Mouse (Mus musculus): ENCODE measurements around the gene Yju2.

Yju2 gene

DNA sequence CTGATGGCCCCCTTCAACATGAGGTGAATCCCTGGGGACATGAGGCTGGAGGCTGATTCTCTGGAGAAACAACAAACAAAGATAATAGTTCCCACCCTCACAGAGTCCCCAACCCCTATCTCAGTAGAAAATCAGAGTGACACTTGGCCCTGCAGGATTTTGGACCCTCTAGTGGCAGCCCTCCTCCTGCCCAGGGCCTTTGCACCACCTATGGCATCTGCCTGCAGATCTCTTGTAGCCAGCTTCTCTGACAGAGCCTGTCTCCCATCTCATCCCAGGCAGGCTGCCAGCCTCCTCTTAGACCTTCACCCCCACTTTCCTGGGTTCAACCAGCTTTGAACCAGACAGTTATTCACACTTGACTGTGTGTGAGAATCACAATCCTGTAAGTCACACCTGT, 1.9 kb downstream of the Yju2 start:
- peak in 1 of 2 experiments; percentile 0 for DNase-seq

DNA sequence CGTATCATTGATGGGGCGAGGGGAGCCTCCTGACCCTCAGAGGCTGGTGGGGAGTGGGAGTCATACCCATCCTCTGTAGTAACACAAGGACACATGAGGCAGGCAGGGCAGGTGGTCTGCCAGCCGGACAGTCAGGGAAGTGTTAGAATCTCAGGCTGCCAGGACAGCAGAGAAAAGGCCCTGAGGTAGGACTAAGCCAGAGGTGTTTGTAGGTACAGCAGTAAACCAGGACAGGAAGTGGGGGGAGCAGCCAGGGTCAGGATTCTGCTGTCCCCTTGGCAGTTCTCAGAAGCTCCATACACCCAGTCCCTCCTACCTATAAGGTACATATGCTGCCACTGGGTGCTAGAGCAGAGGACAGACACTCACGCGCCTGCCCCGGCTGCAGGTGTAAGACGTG, 2.7 kb downstream of the Yju2 start:
- peak in 1 of 2 experiments; percentile 1 for DNase-seq

GRCm38 (mm10) chr17:55963171-55963570, 4.3 kb downstream of the Yju2 start:
- peak in 1 of 2 experiments; percentile 5 for DNase-seq

DNA sequence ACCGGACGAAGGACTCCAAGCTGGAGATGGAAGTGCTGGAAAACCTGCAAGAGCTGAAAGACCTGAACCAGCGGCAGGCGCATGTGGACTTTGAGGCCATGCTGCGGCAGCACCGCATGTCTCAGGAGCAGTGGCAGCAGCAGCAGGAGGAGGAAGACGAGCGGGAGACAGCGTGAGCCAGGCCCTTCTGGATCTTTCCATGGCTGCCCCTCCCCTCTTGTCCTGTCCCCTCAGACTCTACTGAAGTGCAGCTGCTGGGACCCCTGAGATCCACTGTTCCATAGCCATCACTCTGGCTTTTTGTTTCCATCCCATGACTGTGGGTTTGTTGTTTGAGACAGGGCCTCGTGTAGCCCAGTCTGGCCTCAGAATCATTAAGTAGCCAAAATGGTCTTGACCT, 5.6 kb downstream of the Yju2 start:
- no peak for DNase-seq

GRCm38 (mm10) chr17:55964996-55965395, 6.1 kb downstream of the Yju2 start:
- no peak for DNase-seq

GRCm38 (mm10) chr17:55967186-55967585, 8.3 kb downstream of the Yju2 start:
- DNase-seq, result no peak

DNA sequence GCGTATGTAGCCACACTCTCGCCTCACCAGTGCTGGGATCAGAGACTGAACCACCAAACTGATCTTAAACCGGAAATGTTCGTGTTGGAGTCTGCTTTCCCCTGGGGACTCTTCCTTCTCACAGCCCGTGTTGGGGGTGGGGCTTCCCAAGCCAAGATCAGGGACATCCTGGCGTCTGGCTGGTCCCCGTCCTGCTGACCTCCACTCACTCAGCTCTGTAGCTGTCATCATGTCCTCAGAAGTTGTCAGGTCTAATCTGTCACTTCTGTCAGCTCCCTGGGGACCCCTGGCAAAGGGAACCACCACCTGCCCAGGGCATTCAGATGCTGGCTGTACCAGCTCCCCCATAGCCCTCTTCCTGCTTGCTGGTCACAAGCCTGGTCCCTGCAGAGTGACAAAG, 9.3 kb downstream of the Yju2 start:
- peak; percentile 42 to 61 for DNase-seq

- peak; percentile 72 to 80 for DNase-seq
Measured at GRCm38 (mm10) chr17:55969560-55969959, 10.7 kb downstream of the Yju2 start.

DNA sequence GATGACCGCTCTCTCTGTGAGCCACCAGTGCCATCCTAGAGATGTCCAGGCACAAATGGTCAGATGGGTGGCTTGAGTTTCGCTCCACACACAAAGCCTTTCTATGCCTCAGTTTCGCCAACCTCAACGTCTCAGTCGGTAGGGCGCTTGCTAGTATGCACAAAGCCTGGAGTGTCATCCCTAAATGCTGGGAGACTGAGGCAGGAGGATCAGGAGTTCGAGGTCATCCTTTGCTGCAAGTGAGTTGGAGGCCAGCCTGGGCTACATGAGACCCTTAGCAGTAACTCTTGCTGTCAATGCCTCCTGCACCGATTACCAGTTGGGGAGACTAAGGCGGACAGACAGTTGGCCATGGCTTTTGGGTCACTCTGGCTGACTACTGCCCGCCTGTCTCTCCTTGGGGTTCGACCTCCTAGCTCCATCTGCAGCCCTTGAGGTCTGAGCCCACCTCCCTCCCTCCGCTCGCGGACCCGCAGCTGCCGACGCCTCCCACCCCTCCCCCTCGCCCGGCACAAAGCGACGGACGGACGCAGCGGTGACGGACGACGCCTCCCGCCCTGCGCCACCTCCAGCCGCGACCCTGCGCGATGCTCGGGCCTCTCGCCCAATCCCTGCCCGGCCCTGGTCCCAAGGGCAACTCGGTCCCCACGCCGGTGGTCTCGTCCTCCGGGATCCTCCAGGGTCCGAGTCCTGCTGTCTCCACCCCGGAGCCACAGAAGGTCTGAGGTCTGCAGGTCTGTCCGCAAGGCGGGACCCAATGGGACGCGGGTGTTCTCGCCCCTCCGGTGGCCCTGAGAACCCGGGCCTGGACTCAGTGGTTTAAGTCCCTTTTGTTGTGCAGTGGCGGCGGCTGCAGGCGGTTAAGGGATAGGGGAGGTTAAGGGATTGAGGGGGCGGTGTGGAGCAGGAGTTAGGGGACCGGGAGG, 11.3 kb downstream of the Yju2 start, which contains the start of gene Shd:
TSS of gene Shd (plus strand) at position 502 of the 926 bp plus-strand sequence.
- DNase-seq, result peak; percentile 72 to 81

DNA sequence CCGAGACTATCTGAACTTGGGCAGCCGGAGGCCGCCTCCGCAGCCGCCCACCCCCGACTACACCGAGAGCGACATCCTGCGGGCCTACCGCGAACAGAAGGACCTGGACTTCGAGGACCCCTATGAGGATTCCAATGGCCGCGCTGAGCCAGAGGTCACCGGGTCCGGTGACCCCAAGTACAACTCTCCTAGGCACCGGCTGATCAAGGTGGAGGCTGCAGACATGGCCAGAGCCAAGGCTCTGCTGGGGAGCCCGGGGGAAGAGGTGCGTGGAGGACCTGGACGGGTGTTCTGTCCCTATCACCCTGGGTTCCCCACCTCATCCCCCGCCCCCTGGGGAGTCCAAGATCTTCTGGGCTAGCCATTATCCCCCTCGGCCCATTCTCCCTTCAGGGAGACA, 12.6 kb downstream of the Yju2 start:
- peak in 1 of 2 experiments; percentile 17 for DNase-seq

DNA sequence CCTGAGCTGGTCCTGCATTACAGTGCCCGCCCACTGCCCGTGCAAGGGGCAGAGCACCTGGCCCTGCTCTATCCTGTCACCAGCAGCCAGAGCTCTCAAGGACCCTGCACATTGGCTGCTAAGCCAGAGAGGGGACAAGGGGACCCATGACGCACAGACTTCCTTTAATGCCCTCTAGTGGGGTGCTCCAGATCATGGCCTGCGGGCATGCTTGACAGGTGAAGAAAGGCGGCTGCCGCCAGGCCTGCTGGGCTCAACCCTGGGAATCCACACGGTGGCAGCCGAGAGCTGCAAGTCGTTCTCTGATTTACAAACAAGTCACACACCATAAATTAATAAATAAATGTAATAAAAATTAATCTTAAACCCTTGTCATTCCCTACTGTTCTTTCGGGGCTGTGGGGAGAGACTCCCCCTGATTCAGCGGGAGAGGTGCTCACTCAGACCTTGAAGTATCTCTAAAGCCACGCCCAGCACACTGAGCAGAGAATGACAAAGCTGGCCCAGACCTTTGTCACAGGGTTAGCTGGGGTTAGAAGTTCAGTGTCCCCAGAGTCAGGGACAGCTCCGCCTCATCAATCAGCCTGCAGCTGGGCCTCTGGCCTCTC, 17.5 kb downstream of the Yju2 start:
- DNase-seq, result peak; percentile 89 to 91

DNA sequence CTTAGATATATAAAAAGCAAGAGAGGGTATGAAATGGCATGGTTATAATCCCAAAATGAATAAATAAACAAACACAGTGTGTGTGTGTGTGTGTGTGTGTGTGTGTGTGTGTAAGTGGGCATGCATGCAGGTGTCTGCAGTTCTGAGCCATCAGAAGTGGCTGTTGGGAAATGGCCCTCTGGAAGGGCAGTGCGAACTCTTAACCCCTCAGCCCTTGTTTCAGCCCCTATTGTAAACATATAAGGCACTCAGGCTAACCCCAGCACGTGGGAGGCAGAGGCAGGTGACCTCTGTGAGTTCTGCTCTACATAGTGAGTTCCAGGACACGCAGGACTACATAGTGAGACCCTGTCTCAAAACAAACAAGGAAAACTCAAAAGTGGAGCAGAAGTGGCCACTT, 18.4 kb downstream of the Yju2 start:
- DNase-seq, result no peak

GRCm38 (mm10) chr17:55986030-55986961, 27.4 kb downstream of the Yju2 start, which contains the start of gene Fsd1:
Gene Fsd1, plus strand, starts transcription at chr17:55986509.
- peak; percentile 76 to 83 for DNase-seq

GRCm38 (mm10) chr17:55990278-55990898, 31.5 kb downstream of the Yju2 start:
- DNase-seq, result no peak

- DNase-seq, result peak in 1 of 2 experiments; percentile 50
Measured at GRCm38 (mm10) chr17:55996007-55996406, 37.1 kb downstream of the Yju2 start.

DNA sequence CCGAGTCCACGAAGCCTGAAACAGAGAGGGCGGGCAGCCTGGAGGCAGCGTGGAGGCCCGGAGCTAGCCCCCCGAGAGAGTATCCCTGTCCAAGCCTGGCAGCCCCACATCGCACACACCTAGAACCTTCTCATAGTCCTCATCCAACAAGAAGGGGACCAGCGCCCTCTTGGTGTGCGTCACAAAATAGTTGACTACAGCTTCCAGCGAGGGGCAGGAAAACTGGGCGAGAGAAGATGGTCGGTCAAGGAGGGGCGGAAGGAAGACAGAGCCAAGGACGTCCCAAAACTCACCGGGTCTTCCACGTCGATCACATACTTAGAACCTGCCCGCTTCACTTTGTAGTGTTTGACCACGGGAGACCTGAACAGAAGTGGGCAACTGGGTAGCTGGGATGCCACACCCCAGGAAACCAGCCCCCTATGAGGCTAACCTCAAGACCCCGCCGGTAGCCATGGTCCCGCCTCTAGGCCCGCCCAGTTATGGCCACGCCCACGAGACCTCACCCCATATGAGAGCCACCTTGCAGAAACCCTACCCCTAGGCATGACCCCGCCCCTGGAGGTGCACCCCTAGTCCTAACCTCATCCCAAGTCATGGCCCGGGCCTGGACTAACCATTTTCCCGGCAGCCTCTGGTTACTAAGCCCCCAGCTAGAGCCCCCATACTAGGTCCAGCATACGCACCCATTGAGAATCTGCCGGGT, 41.0 kb downstream of the Yju2 start:
- no peak for DNase-seq

DNA sequence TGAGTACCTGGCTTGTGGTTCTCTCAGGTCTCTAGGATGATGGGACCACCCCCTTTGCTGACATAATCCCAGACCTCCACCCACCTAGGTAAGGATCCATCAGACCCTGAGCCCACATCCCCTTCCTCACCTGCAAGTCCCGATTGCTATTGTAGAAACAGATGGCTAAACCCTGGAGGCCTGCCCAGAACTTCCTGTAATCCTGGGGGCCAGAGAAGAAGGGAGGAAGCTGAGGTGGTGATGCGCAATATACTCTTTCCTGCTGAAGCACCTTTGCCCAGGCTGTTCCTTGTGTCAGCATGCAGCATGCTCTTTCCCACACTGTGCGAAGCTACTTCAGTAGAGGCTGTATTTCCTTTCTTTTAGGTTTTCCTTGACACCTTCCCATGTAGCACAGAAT, 44.1 kb downstream of the Yju2 start:
- no peak for DNase-seq

DNA sequence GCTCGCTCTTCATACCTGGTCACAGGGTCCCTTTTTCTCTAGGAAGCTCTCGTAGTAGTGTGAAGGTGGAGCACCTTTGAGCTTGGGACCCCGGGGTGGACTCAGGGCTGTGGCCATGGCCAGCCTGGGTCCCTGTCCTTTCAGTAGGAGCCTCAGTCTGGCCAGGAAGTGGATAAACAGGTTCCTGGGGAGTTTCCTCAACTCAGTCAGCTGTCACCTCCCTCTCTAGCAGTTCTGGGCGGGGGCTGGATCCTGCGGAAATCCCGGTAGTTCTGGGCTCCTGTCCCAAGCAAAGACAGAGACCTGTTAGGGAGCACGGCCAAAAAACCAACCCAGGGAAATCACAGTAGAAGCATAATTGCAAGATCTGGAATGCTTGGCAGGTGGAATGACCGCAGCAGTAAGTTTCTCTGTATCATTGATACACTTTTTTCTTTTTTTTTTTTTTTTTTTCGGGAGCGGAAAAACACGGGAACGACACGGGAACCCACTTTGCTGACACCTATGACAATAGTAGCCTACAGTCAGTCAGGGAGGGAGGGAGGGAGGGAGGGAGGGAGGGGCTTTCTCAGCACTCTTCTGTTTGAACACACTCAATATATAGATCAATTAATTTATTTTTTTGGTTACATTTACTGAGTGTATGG, 46.6 kb downstream of the Yju2 start, which contains the start of the genes Stap2 and Mpnd:
TSS of gene Stap2 (minus strand) at position 170 of the 647 bp plus-strand sequence.
TSS of gene Mpnd (plus strand) at position 297 of the 647 bp plus-strand sequence.
- peak; percentile 51 to 59 for DNase-seq

GRCm38 (mm10) chr17:56006956-56007355, 48.1 kb downstream of the Yju2 start:
- peak; percentile 54 to 64 for DNase-seq

- peak in 1 of 2 experiments; percentile 35 for DNase-seq
Measured at GRCm38 (mm10) chr17:56007444-56008355, 48.8 kb downstream of the Yju2 start.

All from kidney, postnatal 4 days (tissue).